Mouse (Mus musculus): ENCODE data around the gene Cd44. TPM values are rescaled to one million over a fixed set of nuclear protein-coding genes. Genes with fewer than 3 reads are reported as not detected.

Cd44 gene
- polyA plus RNA-seq, 1 experiment from 2014 or later: 15.2 TPM

GRCm38 (mm10) chr2:102865354-102865752 lies 36.1 kb downstream of the Cd44 start:
- Histone ChIP-seq H3K4me1 (ENCODE audit: insufficient read depth) (peaks cover 21% of the 10 kb centered on the region), H3K27me3 (ENCODE audit: insufficient read depth, low read length) (no peaks in the 10 kb centered on the region)
- 91% methylated on average over 8 of the region's 8 CpGs for WGBS (ENCODE audit: insufficient replicate concordance)

DNA sequence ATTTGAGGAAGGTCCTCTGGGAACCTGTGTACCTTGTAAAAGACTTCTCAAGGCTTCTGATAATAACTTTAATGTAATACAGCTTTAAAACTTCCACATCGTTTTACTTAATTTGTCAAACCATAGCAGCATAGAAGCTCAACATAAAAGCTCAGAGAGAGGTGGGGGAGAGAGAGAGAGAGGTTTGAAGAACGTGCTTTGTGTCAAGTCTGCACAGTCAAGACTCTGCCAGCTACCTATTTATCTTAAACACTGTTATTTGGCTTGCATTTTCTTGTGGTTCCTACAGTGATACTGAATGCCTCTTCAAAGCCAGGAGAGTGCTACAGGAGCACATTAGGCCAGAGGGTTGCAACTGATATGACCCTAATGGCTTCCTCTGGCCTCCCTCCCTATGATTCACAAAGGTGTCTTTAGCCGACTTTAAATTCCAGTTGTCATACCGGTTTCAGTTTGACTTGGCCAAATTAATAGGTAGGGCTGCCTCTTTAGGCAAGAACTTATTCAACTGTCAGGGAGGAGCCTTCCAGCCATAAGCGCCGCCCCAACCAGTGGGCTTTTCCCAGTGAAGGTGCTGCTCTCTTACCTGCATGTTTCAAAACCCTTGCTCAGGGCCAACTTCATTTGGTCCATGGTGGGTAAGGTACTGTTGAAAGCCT lies 36.6 kb downstream of the Cd44 start:
- Histone ChIP-seq H3K4me1 (ENCODE audit: insufficient read depth) (peaks cover 20% of the 10 kb centered on the region), H3K9ac (replicated peaks) (no peak overlapping the region), H3K9me3 (ENCODE audit: low read length) (no peaks in the 10 kb centered on the region), H3K4me2 (ENCODE audit: low read depth, low read length) (no peak overlapping the region), H3K4me3 (ENCODE audit: low read depth, low read length) (no peak overlapping the region), H3K36me3 (replicated peaks; ENCODE audit: insufficient read depth, low read length) (peaks cover 3% of the 10 kb centered on the region), H3K27me3 (ENCODE audit: insufficient read depth, low read length) (no peaks in the 10 kb centered on the region), H3K27ac (ENCODE audit: low read depth) (no peak overlapping the region)
- ATAC-seq: no peak
- no peak for DNase-seq
- WGBS (ENCODE audit: insufficient replicate concordance): 76% methylated on average over 6 of the region's 6 CpGs
- TF ChIP-seq EP300 (IDR thresholded peaks at IDR 0.05; ENCODE audit: low read depth) (no peak), CTCF (IDR thresholded peaks at IDR 0.05; ENCODE audit: low read depth) (no peak)

More at GRCm38 (mm10) chr2:102865354-102865752, 36.1 kb downstream of the Cd44 start:
- Histone ChIP-seq H3K27ac (ENCODE audit: low read depth) (no peak overlapping the region), H3K4me3 (ENCODE audit: low read depth, low read length) (no peak overlapping the region), H3K9ac (replicated peaks) (no peak overlapping the region), H3K4me2 (ENCODE audit: low read depth, low read length) (no peak overlapping the region), H3K36me3 (replicated peaks; ENCODE audit: insufficient read depth, low read length) (peaks cover 3% of the 10 kb centered on the region), H3K9me3 (ENCODE audit: low read length) (no peaks in the 10 kb centered on the region)
- DNase-seq: no peak
- ATAC-seq: no peak
- TF ChIP-seq CTCF (IDR thresholded peaks at IDR 0.05; ENCODE audit: low read depth) (no peak), EP300 (IDR thresholded peaks at IDR 0.05; ENCODE audit: low read depth) (no peak)

DNA sequence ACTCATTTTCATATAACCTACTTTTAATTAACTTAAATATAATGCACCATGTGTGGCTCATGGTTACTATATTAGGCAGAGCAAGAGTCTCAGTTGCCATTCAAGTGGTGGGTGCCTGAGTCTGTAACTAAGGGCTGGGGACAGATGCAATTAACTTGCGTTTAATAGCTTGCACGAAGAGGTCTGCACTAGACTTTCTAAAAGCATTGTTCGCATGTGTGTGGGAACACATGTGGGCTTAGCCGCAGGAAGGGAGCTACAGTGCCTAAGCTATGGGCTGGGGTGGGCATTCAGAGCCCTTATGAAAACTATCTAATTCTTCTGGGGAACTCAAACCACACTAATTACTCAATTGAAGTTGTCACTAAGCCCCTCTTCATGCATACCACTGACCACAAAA lies 37.4 kb downstream of the Cd44 start:
- Histone ChIP-seq H3K4me2 (ENCODE audit: low read depth, low read length) (no peak overlapping the region), H3K4me3 (ENCODE audit: low read depth, low read length) (no peak overlapping the region), H3K36me3 (replicated peaks; ENCODE audit: insufficient read depth, low read length) (peaks cover 3% of the 10 kb centered on the region), H3K27ac (ENCODE audit: low read depth) (no peak overlapping the region), H3K9me3 (ENCODE audit: low read length) (no peaks in the 10 kb centered on the region), H3K27me3 (ENCODE audit: insufficient read depth, low read length) (no peaks in the 10 kb centered on the region), H3K4me1 (ENCODE audit: insufficient read depth) (peaks cover 16% of the 10 kb centered on the region), H3K9ac (replicated peaks) (no peak overlapping the region)
- ATAC-seq: no peak
- WGBS (ENCODE audit: insufficient replicate concordance): 89% methylated on average over 4 of the region's 4 CpGs
- DNase-seq: no peak
- TF ChIP-seq CTCF (IDR thresholded peaks at IDR 0.05; ENCODE audit: low read depth) (no peak), EP300 (IDR thresholded peaks at IDR 0.05; ENCODE audit: low read depth) (no peak)

- H3K9ac ChIP-seq (replicated peaks): no peak overlapping the region
- no peaks in the 10 kb centered on the region for H3K27me3 ChIP-seq (ENCODE audit: insufficient read depth, low read length)
- ATAC-seq (no peak), DNase-seq (no peak)
- TF ChIP-seq CTCF (IDR thresholded peaks at IDR 0.05; ENCODE audit: low read depth) (no peak), EP300 (IDR thresholded peaks at IDR 0.05; ENCODE audit: low read depth) (no peak)
- WGBS (ENCODE audit: insufficient replicate concordance): 85% methylated on average over 2 of the region's 2 CpGs
- no peak overlapping the region for H3K4me3 ChIP-seq (ENCODE audit: low read depth, low read length)
- H3K27ac ChIP-seq (ENCODE audit: low read depth): peak overlapping the region; percentile 17; the same call in 1 of the 2 replicates
- H3K4me1 ChIP-seq (ENCODE audit: insufficient read depth): peaks cover 12% of the 10 kb centered on the region
- H3K36me3 ChIP-seq (replicated peaks; ENCODE audit: insufficient read depth, low read length): peaks cover 3% of the 10 kb centered on the region
- peak overlapping the region; percentile 1; the same call in 1 of the 2 replicates for H3K4me2 ChIP-seq (ENCODE audit: low read depth, low read length)
- no peaks in the 10 kb centered on the region for H3K9me3 ChIP-seq (ENCODE audit: low read length)
These were observed 37.9 kb downstream of the Cd44 start for GRCm38 (mm10) chr2:102863583-102863982.

- Histone ChIP-seq H3K9me3 (ENCODE audit: low read length) (no peaks in the 10 kb centered on the region), H3K4me1 (ENCODE audit: insufficient read depth) (peaks cover 12% of the 10 kb centered on the region), H3K27ac (ENCODE audit: low read depth) (no peak overlapping the region), H3K9ac (replicated peaks) (no peak overlapping the region), H3K36me3 (replicated peaks; ENCODE audit: insufficient read depth, low read length) (peaks cover 3% of the 10 kb centered on the region), H3K4me2 (ENCODE audit: low read depth, low read length) (no peak overlapping the region), H3K4me3 (ENCODE audit: low read depth, low read length) (no peak overlapping the region), H3K27me3 (ENCODE audit: insufficient read depth, low read length) (no peaks in the 10 kb centered on the region)
- ATAC-seq (no peak), DNase-seq (no peak)
- WGBS (ENCODE audit: insufficient replicate concordance): 71% methylated on average over 7 of the region's 7 CpGs
- TF ChIP-seq EP300 (IDR thresholded peaks at IDR 0.05; ENCODE audit: low read depth): no peak
- no peak for TF ChIP-seq CTCF (IDR thresholded peaks at IDR 0.05; ENCODE audit: low read depth)
These were observed 38.8 kb downstream of the Cd44 start for GRCm38 (mm10) chr2:102862706-102863105.

DNA sequence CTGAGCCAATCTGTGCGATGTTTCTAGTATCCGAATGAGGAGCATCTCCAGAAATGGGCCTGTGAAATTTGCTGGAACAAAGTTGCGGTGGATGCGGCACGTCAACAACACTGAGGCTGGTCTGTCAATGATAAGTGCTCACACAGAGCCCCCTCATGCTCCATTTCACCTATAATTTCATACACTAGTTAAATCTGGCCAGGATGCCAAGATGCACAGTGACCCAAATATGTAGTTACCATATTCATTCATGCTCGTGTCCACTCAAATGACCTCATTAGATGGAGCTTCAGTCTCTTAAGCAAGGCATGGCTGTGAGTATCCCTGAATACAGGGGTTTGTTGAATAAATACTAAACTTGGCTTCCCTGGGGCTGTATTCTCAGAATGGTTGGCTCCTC lies 43.2 kb downstream of the Cd44 start:
- H3K4me3 ChIP-seq (ENCODE audit: low read depth, low read length): no peak overlapping the region
- no peak overlapping the region for H3K9ac ChIP-seq (replicated peaks)
- H3K4me2 ChIP-seq (ENCODE audit: low read depth, low read length): no peak overlapping the region
- DNase-seq (no peak), ATAC-seq (no peak)
- peaks cover 9% of the 10 kb centered on the region for H3K36me3 ChIP-seq (replicated peaks; ENCODE audit: insufficient read depth, low read length)
- no peaks in the 10 kb centered on the region for H3K9me3 ChIP-seq (ENCODE audit: low read length)
- TF ChIP-seq EP300 (IDR thresholded peaks at IDR 0.05; ENCODE audit: low read depth): no peak
- TF ChIP-seq CTCF (IDR thresholded peaks at IDR 0.05; ENCODE audit: low read depth): no peak
- whole genome bisulfite sequencing (ENCODE audit: insufficient replicate concordance): 83% methylated on average over 6 of the region's 6 CpGs
- H3K4me1 ChIP-seq (ENCODE audit: insufficient read depth): no peaks in the 10 kb centered on the region
- H3K27me3 ChIP-seq (ENCODE audit: insufficient read depth, low read length): no peaks in the 10 kb centered on the region
- no peak overlapping the region for H3K27ac ChIP-seq (ENCODE audit: low read depth)

Data from liver, postnatal 0 days (tissue).